Mouse (Mus musculus) kidney, adult 9 months (tissue): ENCODE measurements around the gene Cav1.
A peak's percentile ranks its signal among the peaks of the same experiment; 100 is the strongest.

Source experiments
- DNase-seq: peaks from one replicate; pipeline ENCODE4 v3.0.0; 2022

Cav1 gene

DNA sequence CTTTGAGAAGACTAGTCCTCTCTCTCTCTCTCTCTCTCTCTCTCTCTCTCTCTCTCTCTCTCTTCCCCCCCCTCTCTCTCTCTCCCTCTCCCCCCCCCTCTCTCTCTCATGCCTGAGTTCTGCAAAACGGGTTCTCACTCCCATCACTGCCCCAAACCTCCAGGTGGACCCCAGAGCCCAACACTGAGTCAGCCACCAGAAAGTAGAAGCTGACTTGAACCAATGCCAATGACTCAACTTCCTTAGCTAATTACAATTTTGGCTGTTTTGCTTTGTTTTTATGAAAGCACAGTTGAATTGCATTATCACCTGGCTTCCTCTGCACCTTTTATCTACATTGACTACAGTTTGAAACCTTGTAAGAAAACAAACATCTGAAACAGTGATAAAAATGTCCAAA, 11.8 kb downstream of the Cav1 start:
- DNase-seq = no peak

DNA sequence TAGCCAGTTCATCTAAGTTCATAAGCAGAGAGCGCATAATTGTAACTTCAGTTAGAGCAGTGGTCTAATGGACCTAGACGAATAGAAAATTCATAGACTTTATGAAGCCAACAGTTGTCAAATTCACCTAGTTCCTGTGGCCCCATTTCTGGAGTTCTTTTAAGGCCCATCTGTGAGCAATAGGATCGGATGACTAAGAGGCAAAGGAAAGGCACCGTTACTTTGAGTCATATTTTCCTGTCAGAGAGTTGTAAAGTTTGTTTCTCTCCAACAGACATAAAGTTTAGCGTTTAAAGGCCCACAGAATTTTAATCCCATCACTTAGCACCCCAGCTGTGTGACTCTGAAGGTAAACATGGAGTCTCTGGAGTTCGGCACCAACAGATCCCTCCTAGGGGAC, 15.8 kb downstream of the Cav1 start:
- DNase-seq = no peak

DNA sequence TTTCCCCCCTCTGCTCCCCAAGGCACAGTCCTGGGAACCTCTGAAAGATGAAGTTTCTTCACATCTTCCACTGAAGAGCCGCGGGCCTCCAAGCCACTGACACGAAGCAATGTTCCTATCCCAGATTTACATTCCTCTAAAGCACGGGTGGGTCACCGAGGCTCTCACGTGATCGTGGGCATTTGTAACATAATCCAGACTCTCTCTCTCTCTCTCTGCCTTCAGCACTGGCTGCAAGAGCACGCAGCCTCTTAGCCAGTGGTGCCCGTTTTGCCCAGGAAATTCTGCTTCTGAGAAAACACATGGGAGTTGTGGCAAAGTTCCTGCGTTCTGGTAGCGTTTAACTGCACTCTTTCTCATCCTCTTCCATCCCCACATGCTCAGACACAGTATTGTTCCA, 21.1 kb downstream of the Cav1 start:
- no peak for DNase-seq

DNA sequence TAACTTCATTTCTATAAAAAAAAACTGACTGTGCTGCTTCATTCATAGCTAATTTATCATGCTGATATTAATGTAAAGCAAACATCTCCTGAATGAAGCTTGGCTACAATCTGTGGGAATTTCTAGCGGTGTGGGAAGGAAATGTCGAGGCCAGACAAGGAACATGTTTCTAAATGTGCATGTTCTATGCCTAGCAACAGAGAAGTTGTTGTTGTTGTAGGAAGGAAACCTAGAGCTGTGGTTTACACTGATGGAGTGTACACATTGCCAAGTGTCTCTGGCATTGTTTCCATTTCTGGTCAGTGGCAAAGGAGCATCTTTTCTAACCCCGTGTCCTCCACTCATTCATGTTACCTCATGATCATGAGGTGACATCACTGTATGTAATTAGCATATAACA, 23.7 kb downstream of the Cav1 start:
- DNase-seq = no peak

DNA sequence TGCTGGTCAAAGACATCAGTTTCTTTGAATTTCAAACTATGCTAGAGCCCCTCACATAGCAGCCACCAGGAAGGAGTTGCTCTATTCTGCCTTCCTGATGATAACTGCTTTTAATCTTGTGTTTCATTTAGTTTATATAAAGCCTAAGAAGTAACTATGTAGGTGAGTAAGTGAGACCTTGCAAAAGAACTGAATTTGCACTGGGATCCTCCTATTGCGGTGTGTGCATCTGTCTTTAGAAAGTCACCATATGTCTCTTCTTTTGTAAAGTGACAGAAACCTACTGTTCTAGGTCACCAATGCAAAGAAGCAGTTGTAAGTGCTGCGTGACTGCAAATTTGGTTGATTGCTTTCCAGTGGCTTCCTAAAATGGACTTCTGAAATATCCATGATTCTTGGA, 31.6 kb downstream of the Cav1 start:
- no peak for DNase-seq

DNA sequence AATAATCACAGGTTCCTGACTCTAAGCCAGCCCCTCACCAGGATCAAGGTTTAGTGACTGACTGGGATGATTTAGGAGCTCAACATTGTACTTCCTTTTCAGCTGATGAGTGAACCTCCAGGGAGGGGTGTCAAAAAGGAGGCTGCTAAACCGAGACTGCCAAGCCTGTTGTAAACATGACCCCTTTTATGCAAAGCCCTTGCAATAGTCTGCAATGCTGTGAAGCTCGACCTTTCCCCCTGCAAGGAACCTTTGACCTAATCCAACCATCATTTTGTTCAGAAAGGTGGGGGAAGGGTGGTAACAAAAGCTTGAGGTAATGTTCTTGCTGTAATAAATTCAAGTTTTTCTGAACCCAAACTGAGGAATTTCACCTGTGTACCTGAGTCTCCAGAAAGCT, 34.3 kb downstream of the Cav1 start:
- no peak for DNase-seq

DNA sequence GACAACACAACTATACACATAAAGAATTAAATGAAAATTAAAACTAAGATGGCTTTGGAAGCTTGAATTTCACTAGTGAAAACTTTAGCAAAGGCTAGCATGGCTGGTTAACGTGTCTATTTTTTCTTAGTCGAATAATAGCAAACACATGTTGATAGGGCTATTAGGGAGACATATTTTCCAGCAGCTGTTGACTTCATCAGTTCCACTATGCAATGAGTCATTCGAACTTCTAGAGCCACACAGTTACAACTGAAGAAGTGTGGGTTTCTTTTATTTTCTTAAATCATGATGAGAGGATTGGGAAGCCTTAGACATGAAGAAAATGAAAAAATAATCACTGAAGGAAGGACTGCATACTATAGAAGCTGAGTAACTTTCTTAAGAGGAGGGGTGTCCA, 41.9 kb downstream of the Cav1 start:
- no peak for DNase-seq

DNA sequence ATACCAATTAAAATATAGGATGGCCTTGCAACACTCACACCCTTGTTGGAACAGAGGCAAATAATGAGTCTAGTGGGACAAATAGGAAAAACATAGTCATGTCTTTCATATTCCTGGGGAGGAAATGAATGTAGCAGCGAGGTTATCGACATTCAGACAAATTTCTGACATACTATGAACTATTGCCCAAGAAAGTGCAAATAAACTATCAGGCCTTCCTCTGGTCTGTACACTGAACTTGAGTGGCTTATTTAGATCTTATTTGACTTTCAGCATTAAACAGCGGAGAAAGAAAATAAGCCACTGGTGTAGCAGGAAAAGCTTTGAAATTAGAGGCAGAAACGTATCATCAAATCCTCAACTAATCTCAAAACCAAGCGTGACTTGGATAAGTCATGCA, 44.7 kb downstream of the Cav1 start:
- DNase-seq = no peak

DNA sequence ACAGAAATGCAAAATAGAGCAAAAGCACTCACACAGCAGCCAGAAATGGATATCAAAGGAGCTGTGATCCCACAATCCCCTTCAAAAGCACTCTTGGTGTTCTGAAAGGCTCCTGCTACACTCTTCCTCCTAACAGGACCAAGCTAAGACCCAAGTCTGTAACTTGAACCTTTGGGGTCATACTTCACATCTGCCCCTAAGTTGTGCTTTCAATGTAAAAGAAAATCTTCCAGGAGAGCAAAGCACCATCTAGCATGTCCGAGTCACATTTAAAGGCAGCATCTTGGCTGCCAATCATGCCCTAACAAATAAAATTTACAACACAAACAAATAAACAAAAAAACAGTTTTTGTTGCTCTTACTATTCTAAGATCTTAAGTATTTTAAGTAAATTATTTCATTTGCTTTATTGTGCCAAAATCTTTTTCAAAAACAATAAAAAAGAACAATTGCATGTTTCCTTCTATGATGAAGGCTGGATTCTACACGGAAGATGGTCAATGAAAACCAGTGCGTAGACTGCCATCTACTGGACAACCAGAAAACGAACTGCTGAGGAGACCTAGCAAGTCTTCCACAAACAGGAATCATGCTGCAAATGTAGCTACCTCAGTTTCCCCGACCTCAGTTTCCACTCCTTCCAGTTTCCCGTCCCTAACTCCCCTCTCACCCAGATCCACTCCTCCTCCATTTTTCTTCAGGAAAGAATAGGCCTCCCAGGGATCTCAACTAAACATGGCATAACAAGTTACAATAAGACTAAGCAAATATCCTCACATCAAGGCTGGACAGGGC, 53.0 kb downstream of the Cav1 start:
- DNase-seq = peak; percentile 35

DNA sequence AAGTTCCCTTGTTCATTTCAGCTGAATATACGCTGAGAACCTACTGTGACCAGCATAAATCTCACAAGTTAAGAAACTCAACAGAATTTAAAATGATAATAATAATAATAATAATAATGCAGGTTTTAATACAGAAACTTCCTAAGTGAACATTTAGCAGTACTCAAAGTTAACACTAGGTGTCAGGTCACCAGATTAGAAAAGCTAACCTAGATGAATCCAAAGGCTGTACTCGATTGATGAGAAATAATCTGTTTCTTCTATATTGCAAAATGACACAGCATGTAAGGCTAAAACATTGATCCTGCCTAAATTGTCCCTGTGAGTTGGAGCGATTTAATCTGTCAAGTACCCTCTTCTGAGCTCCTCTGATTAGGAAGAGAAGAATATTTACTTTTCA, 56.6 kb downstream of the Cav1 start:
- DNase-seq = peak; percentile 49

DNA sequence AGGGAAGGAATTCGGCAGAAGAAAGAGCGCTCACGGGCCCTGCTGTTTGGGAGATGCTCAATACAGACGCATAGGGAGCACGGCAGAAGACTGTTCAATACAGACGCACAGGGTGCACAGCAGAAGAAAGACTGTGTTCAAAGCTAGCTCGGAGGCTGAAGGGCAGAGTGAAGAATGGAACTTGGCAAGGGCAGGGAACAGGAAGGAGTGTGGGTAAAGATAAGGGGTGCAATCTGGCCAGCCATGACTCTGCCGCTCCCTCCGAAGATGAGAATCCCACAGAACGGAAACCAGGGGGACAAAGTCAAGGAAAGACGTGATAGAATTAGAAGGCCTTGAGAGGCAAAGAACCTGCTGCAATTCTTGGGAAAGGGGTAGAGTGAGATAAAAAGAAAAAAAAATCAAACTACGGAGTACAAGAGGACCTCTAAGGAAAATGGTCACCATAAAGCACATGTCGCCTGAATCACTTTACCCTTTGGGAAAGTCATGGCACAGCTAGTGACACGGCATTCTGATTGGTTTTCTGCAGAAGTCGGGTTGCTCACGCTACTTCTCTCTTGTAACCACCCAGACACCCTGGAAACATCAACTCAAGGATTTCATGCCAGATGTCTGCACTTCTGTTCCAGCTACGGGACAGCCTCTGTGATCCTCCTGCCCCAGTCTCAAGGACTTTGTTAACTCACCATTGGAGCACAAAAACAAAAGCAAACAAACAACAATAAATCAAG, 57.5 kb downstream of the Cav1 start:
- no peak for DNase-seq

DNA sequence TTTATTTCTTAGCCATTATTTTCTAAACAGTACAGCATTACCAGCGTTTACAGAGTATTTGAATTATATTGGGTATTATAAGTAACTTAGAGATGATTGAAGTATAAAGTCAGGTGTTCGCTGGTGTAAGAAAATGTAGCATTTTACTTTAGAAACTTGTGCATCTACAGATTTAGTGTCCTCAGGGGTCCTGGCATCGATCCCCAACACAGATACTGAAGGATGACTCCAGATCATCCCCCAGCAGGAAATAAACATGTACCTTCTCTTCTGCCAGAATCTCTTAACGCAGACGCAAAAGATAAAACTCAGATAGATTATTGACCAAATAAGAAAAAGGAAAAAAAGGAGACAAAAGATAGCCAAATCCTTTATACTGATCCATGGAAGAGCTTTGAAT, 68.2 kb downstream of the Cav1 start:
- no peak for DNase-seq

DNA sequence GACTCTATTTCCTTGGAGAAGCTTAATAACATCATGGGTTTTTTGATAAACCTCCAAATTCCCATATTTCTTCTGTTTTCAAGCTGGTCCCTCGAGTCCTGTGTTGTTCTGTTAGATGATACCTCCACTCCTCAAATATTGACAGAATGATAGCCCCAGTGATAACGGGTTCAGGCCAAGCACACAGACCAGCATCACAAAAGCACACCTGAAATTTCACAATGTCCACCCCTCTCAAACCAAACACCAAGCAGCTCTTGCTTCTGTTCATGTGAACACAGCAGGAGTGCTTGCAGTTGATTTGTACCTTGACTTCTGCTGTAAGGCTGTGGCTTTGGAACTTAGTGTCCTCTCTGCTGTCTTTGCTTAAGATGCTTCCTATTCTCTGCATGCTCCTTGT, 71.2 kb downstream of the Cav1 start:
- no peak for DNase-seq

DNA sequence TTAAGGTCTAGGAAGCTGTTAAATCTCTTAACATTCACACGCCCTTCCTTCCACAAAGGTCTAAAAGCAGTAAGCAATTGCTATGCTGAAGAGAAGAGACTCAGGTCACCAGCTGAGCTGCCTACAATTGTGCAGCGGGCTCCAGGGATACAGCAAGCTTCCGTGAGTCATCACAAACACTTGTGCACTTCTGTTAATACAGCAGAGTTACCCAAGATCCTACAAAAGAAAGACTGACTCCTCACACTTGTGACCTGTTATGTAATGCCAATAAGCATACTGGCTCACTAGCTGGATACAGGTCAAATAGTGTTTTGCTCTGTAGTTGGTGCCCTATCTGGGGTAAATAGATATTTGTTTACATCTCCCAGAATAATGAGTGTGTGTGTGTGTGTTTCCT, 74.0 kb downstream of the Cav1 start:
- no peak for DNase-seq

DNA sequence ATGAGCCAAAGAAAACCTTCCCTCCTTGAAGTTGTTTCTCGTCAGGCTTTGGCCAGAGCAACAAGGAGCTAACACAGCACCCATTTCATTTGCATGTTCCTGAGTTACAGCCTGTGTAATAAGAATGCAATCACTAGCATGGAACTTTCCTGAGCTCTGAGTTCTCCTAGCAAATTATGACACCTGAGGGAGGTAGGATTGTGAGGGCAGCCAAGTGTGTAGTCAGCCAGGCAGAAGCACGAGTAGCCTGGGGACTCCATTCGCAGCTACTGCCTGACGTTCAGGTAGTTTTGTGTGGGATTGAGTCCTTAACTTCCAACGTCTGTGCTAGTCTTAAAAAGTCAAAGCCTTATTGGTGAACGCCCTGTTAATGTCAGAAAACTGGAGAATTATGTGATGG, 75.6 kb downstream of the Cav1 start:
- peak; percentile 41 for DNase-seq

DNA sequence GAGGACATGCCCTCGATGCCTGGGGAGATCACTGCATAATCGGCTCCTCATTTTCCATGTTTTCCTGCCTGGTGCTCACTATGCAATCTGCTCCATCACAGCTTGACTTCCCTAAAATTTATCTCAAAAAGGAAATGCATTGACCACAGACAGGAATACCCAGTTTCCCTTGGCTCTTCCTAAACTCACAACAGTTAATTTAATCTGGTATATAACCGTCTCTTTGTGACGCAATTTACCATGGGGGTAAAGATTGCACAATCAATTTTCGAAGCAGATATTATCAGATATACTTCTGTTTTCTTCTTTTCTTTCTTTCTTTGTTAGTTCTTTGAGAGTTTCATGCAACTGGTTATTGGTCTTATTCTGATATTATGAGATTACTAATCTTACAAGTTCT, 79.4 kb downstream of the Cav1 start:
- DNase-seq = no peak

DNA sequence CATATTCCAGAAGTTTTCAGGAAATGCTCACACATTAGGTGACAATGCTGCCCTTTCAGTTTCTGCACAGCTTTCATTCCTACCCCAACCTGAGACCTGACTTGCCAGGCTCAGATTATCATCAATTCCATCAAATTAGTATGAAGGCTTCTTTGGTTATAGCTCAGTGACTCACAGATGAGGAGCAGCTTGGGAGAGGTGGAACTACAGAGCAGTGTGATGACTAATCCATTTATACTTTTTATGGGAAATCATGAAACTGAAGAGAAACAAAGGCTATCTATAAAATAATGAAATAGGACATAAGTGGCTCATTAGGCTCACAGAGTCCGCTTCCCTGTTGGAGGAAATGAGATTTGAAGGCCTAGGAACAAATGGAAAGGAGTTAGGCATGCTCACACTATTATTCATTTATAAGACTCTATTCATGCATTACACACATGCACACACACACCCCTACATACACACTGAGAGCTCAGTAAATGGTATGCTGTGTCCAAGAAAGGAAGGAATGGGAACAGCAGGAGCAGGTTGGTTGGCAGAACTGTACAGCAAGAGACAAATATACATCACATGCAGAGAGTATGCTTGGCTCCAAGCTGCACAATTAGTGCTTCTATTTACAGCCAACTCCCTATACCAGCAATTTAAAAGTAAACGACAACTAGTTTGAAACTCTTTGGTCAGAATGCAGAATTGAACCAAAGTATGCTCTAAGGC, 82.0 kb downstream of the Cav1 start:
- DNase-seq = no peak
